8 mouse cellular contexts compared by ENCODE assay signal in the genomic region with DNA sequence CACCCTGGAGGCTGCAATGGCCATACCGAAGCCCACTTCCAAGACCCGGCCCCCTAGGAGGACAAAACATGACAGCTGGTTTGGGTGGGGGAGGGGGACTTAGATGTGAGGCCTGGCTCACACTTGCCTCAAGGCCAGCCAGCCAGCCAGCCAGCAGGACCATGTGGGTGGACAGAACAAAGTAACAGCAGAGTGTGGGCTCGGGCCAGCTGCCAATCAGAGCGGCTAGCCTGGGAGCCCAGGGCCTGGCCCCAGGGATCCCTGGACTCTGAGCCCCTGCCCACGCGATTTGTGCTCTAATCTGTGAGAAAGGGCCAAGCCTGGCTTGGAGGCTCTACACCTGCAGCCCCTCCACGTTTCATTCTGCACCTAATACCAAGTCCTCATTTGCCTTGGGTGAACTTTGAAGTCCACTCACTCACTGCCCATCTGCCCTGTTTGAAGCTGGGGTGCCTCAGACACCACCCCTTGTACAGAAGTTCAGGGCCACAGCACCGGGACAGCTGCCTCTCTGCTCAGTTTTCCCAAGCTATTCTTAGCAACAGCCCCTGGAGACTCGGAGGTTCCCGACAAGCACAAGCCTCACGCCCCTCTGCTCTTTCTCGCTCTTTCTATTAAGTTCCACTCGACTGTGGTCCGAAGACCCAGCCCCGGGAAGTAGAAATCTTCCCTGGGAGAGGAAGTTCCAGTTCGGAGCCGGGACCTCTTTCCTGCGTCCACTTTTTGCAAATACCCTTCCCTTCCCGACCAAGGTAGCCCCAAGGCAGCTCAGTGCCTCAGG. TPM values are rescaled to one million over a fixed set of nuclear protein-coding genes. Genes with fewer than 3 reads are reported as not detected.
DNase-seq lines count a peak whose midpoint lies in the region; ATAC-seq and TF ChIP-seq lines count a peak whose summit lies in the region.

No protein-coding gene starts in this region.

- peak overlapping the region; percentile 69 for H3K9ac ChIP-seq in embryonic facial prominence, embryonic 11.5 days (replicated peaks; ENCODE audit: low read length)
- peak overlapping the region; percentile 76 for H3K9ac ChIP-seq in heart, adult 2 months (ENCODE audit: low read depth, low read length)
- peak overlapping the region; percentile 67 for H3K9ac ChIP-seq in kidney, embryonic 14.5 days (ENCODE audit: low read depth, low read length)
- H3K9ac ChIP-seq in limb, embryonic 15.5 days: peak overlapping the region; percentile 62
- peak overlapping the region; percentile 67 for H3K9ac ChIP-seq in neural tube, embryonic 12.5 days

- TF ChIP-seq EP300 in heart, adult 2 months (IDR thresholded peaks at IDR 0.05; ENCODE audit: insufficient read depth, low read depth, low read length): no peak

- no peaks in the 10 kb centered on the region for H3K79me2 ChIP-seq in heart, adult 2 months (replicated peaks; ENCODE audit: control insufficient read depth, insufficient read depth, low read length)

- peak overlapping the region; percentile 94 for H3K4me3 ChIP-seq in megakaryocyte, embryonic 14.5 days (replicated peaks)
- peak overlapping the region; percentile 44 for H3K4me3 ChIP-seq in embryonic facial prominence, embryonic 11.5 days (ENCODE audit: low read depth, low read length)
- peak overlapping the region; percentile 75 for H3K4me3 ChIP-seq in heart, adult 2 months
- peak overlapping the region; percentile 53 for H3K4me3 ChIP-seq in kidney, embryonic 14.5 days (ENCODE audit: low read length)
- peak overlapping the region; percentile 55 for H3K4me3 ChIP-seq in limb, embryonic 15.5 days
- H3K4me3 ChIP-seq in neural tube, embryonic 12.5 days: peak overlapping the region; percentile 46

- H3K36me3 ChIP-seq in megakaryocyte, embryonic 14.5 days (replicated peaks; ENCODE audit: low read length): peaks cover 49% of the 10 kb centered on the region
- peaks cover 9% of the 10 kb centered on the region for H3K36me3 ChIP-seq in embryonic facial prominence, embryonic 11.5 days (replicated peaks; ENCODE audit: control insufficient read depth, insufficient read depth, low read depth, low read length)
- H3K36me3 ChIP-seq in heart, adult 2 months (ENCODE audit: control insufficient read depth, insufficient read depth, low read length): no peaks in the 10 kb centered on the region
- peaks cover 40% of the 10 kb centered on the region for H3K36me3 ChIP-seq in kidney, embryonic 14.5 days (ENCODE audit: control insufficient read depth, insufficient read depth, low read length)
- H3K36me3 ChIP-seq in limb, embryonic 15.5 days: peaks cover 42% of the 10 kb centered on the region
- H3K36me3 ChIP-seq in neural tube, embryonic 12.5 days: peaks cover 40% of the 10 kb centered on the region

- no peak for TF ChIP-seq CTCF in heart, adult 2 months (IDR thresholded peaks at IDR 0.05)

- ATAC-seq in megakaryocyte, adult 5-6 weeks (ENCODE audit: poor library complexity, severe bottlenecking): no peak
- ATAC-seq in embryonic facial prominence, embryonic 11.5 days (replicated peaks; ENCODE audit: insufficient number of reproducible peaks, low FRiP score, low TSS enrichment, low read depth): no peak
- ATAC-seq in kidney, embryonic 14.5 days (ENCODE audit: low FRiP score, low TSS enrichment): no peak
- ATAC-seq in limb, embryonic 15.5 days (ENCODE audit: insufficient number of reproducible peaks, low FRiP score, low TSS enrichment, low read depth): no peak
- ATAC-seq in neural tube, embryonic 12.5 days (ENCODE audit: low FRiP score, low read depth): no peak

- H3K9me3 ChIP-seq in megakaryocyte, embryonic 14.5 days: no peaks in the 10 kb centered on the region
- no peaks in the 10 kb centered on the region for H3K9me3 ChIP-seq in embryonic facial prominence, embryonic 11.5 days (replicated peaks; ENCODE audit: control insufficient read depth, low read length)
- no peaks in the 10 kb centered on the region for H3K9me3 ChIP-seq in kidney, embryonic 14.5 days (ENCODE audit: control insufficient read depth, low read length)
- no peaks in the 10 kb centered on the region for H3K9me3 ChIP-seq in limb, embryonic 15.5 days
- no peaks in the 10 kb centered on the region for H3K9me3 ChIP-seq in neural tube, embryonic 12.5 days

- H3K4me1 ChIP-seq in megakaryocyte, embryonic 14.5 days: peaks cover 71% of the 10 kb centered on the region
- peaks cover 9% of the 10 kb centered on the region for H3K4me1 ChIP-seq in embryonic facial prominence, embryonic 11.5 days (ENCODE audit: control insufficient read depth, insufficient read depth, low read length)
- H3K4me1 ChIP-seq in heart, adult 2 months (ENCODE audit: control insufficient read depth, insufficient read depth, low read length): peaks cover 7% of the 10 kb centered on the region
- peaks cover 21% of the 10 kb centered on the region for H3K4me1 ChIP-seq in kidney, embryonic 14.5 days (ENCODE audit: control insufficient read depth, insufficient read depth, low read length)
- peaks cover 42% of the 10 kb centered on the region for H3K4me1 ChIP-seq in limb, embryonic 15.5 days
- H3K4me1 ChIP-seq in neural tube, embryonic 12.5 days: peaks cover 38% of the 10 kb centered on the region

- H3K27ac ChIP-seq in embryonic facial prominence, embryonic 11.5 days (replicated peaks; ENCODE audit: low read depth, low read length): peak overlapping the region; percentile 91
- H3K27ac ChIP-seq in heart, adult 2 months: peak overlapping the region; percentile 98
- peak overlapping the region; percentile 92 for H3K27ac ChIP-seq in kidney, embryonic 14.5 days (ENCODE audit: low read depth, low read length)
- peak overlapping the region; percentile 99 for H3K27ac ChIP-seq in limb, embryonic 15.5 days
- peak overlapping the region; percentile 83; the same call in 1 of the 2 replicates for H3K27ac ChIP-seq in neural tube, embryonic 12.5 days

- DNase-seq in embryonic facial prominence, embryonic 11.5 days (ENCODE audit: low spot score): peak; percentile 48
- DNase-seq in heart, adult 2 months: peak; percentile 67 to 68
- no peak for DNase-seq in spleen, postnatal 36 days (ENCODE audit: low spot score in 2 of 2)

- 9% methylated on average over 19 of the region's 19 CpGs for WGBS in embryonic facial prominence, embryonic 11.5 days
- 7% methylated on average over 19 of the region's 19 CpGs for WGBS in heart, adult 2 months
- 7% methylated on average over 19 of the region's 19 CpGs for WGBS in kidney, embryonic 14.5 days
- 8% methylated on average over 19 of the region's 19 CpGs for WGBS in limb, embryonic 15.5 days
- WGBS in neural tube, embryonic 12.5 days: 9% methylated on average over 19 of the region's 19 CpGs

- H3K27me3 ChIP-seq in megakaryocyte, embryonic 14.5 days (replicated peaks): no peaks in the 10 kb centered on the region
- H3K27me3 ChIP-seq in embryonic facial prominence, embryonic 11.5 days (ENCODE audit: control insufficient read depth, insufficient read depth, low read length): no peaks in the 10 kb centered on the region
- H3K27me3 ChIP-seq in heart, adult 2 months (ENCODE audit: control insufficient read depth, insufficient read depth, low read length): no peaks in the 10 kb centered on the region
- H3K27me3 ChIP-seq in kidney, embryonic 14.5 days (ENCODE audit: control insufficient read depth, insufficient read depth, low read length): no peaks in the 10 kb centered on the region
- H3K27me3 ChIP-seq in limb, embryonic 15.5 days: no peaks in the 10 kb centered on the region
- no peaks in the 10 kb centered on the region for H3K27me3 ChIP-seq in neural tube, embryonic 12.5 days (replicated peaks)

- TF ChIP-seq POLR2A in heart, adult 2 months (IDR thresholded peaks at IDR 0.05; ENCODE audit: insufficient read depth, low read depth, low read length): 0 out of 2 replicates have a peak, but pooled peaks have one; percentile 21

- intact Hi-C loops in heart, adult 2 months (cut with DNase I): loop anchor here (1.0 to 10.0 kb wide), 2 partner anchors 11 to 275 kb away; a partner anchor contains a TSS

- peak overlapping the region; percentile 90 for H3K4me2 ChIP-seq in embryonic facial prominence, embryonic 11.5 days (ENCODE audit: low read depth, low read length)
- peak overlapping the region; percentile 92 for H3K4me2 ChIP-seq in kidney, embryonic 14.5 days (replicated peaks; ENCODE audit: low read depth, low read length)
- peak overlapping the region; percentile 92 for H3K4me2 ChIP-seq in limb, embryonic 15.5 days
- peak overlapping the region; percentile 88 for H3K4me2 ChIP-seq in neural tube, embryonic 12.5 days (replicated peaks)

RNA-seq across cellular contexts. Expression of a gene that starts 0.8 kb away (rescaled TPM):
- polyA plus RNA-seq in megakaryocyte, embryonic 14.5 days (2012; ENCODE audit: insufficient read depth, low replicate concordance): 3.2 and 11.3 TPM in 2 replicates
- 6.3 and 6.7 TPM in 2 replicates for total RNA-seq in megakaryocyte, adult 5-6 weeks (2015)
- total RNA-seq in megakaryocyte, adult 5-6 weeks (2017): 4.4 and 10.2 TPM in 2 replicates
- polyA plus RNA-seq in embryonic facial prominence, embryonic 11.5 days (2014; fragmentation: Nextera tagmentation; extraction: Ambion mirVana): 21.9 and 22.4 TPM in 2 replicates
- 1 to 10 TPM; 8.3 to 8.4 TPM for total RNA-seq in heart, adult 2 months (2021)
- polyA plus RNA-seq in heart, adult 2 months (2012; rRNA removed): 8.0 and 11.0 TPM in 2 replicates
- 30.2 and 33.6 TPM in 2 replicates for polyA plus RNA-seq in kidney, embryonic 14.5 days (2014; fragmentation: Nextera tagmentation; extraction: Ambion mirVana)
- 64.4 and 127 TPM in 2 replicates for polyA plus RNA-seq in limb, embryonic 15.5 days (2015; fragmentation: Nextera tagmentation; extraction: Ambion mirVana)
- polyA plus RNA-seq in neural tube, embryonic 12.5 days (2016; fragmentation: Nextera tagmentation; extraction: Ambion mirVana): 37.9 and 38.6 TPM in 2 replicates

RNA-seq across cellular contexts. Expression of a gene that starts 1.2 kb away (rescaled TPM):
- 384 and 552 TPM in 2 replicates for polyA plus RNA-seq in megakaryocyte, embryonic 14.5 days (2012; ENCODE audit: insufficient read depth, low replicate concordance)
- total RNA-seq in megakaryocyte, adult 5-6 weeks (2015): 39.0 and 41.4 TPM in 2 replicates
- 187 and 200 TPM in 2 replicates for total RNA-seq in megakaryocyte, adult 5-6 weeks (2017)
- polyA plus RNA-seq in embryonic facial prominence, embryonic 11.5 days (2014; fragmentation: Nextera tagmentation; extraction: Ambion mirVana): 40.9 and 44.7 TPM in 2 replicates
- 10 to 100 TPM; 56.4 to 57.9 TPM for total RNA-seq in heart, adult 2 months (2021)
- polyA plus RNA-seq in heart, adult 2 months (2012; rRNA removed): 37.6 and 41.0 TPM in 2 replicates
- polyA plus RNA-seq in kidney, embryonic 14.5 days (2014; fragmentation: Nextera tagmentation; extraction: Ambion mirVana): 45.8 and 56.9 TPM in 2 replicates
- polyA plus RNA-seq in limb, embryonic 15.5 days (2015; fragmentation: Nextera tagmentation; extraction: Ambion mirVana): 56.8 and 59.7 TPM in 2 replicates
- polyA plus RNA-seq in neural tube, embryonic 12.5 days (2016; fragmentation: Nextera tagmentation; extraction: Ambion mirVana): 66.6 TPM in 2 replicates

RNA-seq across cellular contexts. Expression of a gene that starts 11.1 kb away (rescaled TPM):
- polyA plus RNA-seq in megakaryocyte, embryonic 14.5 days (2012; ENCODE audit: insufficient read depth, low replicate concordance): 226 and 551 TPM in 2 replicates
- total RNA-seq in megakaryocyte, adult 5-6 weeks (2015): 113 and 114 TPM in 2 replicates
- 84.8 and 86.1 TPM in 2 replicates for total RNA-seq in megakaryocyte, adult 5-6 weeks (2017)
- polyA plus RNA-seq in embryonic facial prominence, embryonic 11.5 days (2014; fragmentation: Nextera tagmentation; extraction: Ambion mirVana): 221 and 253 TPM in 2 replicates
- 1,000 to 10,000 TPM in 1 of 2 experiments, 100 to 1,000 TPM in 1; 943 to 1,108 TPM for total RNA-seq in heart, adult 2 months (2021)
- 1,263 and 1,990 TPM in 2 replicates for polyA plus RNA-seq in heart, adult 2 months (2012; rRNA removed)
- 382 and 390 TPM in 2 replicates for polyA plus RNA-seq in kidney, embryonic 14.5 days (2014; fragmentation: Nextera tagmentation; extraction: Ambion mirVana)
- polyA plus RNA-seq in limb, embryonic 15.5 days (2015; fragmentation: Nextera tagmentation; extraction: Ambion mirVana): 301 and 304 TPM in 2 replicates
- 214 and 227 TPM in 2 replicates for polyA plus RNA-seq in neural tube, embryonic 12.5 days (2016; fragmentation: Nextera tagmentation; extraction: Ambion mirVana)

RNA-seq across cellular contexts. Expression of a gene that starts 32.2 kb away (rescaled TPM):
- polyA plus RNA-seq in megakaryocyte, embryonic 14.5 days (2012; ENCODE audit: insufficient read depth, low replicate concordance): 7,349 and 10,126 TPM in 2 replicates
- 1,580 and 1,599 TPM in 2 replicates for total RNA-seq in megakaryocyte, adult 5-6 weeks (2015)
- 1,732 and 1,915 TPM in 2 replicates for total RNA-seq in megakaryocyte, adult 5-6 weeks (2017)
- 886 and 948 TPM in 2 replicates for polyA plus RNA-seq in embryonic facial prominence, embryonic 11.5 days (2014; fragmentation: Nextera tagmentation; extraction: Ambion mirVana)
- total RNA-seq in heart, adult 2 months (2021): 100 to 1,000 TPM; 748 to 861 TPM
- polyA plus RNA-seq in heart, adult 2 months (2012; rRNA removed): 880 and 1,041 TPM in 2 replicates
- polyA plus RNA-seq in kidney, embryonic 14.5 days (2014; fragmentation: Nextera tagmentation; extraction: Ambion mirVana): 1,166 and 1,350 TPM in 2 replicates
- 842 and 925 TPM in 2 replicates for polyA plus RNA-seq in limb, embryonic 15.5 days (2015; fragmentation: Nextera tagmentation; extraction: Ambion mirVana)
- polyA plus RNA-seq in neural tube, embryonic 12.5 days (2016; fragmentation: Nextera tagmentation; extraction: Ambion mirVana): 643 and 654 TPM in 2 replicates

RNA-seq across cellular contexts. Expression of a gene that starts 33.8 kb away (rescaled TPM):
- 9.6 TPM in 2 replicates for polyA plus RNA-seq in megakaryocyte, embryonic 14.5 days (2012; ENCODE audit: insufficient read depth, low replicate concordance)
- 34.0 and 46.2 TPM in 2 replicates for total RNA-seq in megakaryocyte, adult 5-6 weeks (2015)
- total RNA-seq in megakaryocyte, adult 5-6 weeks (2017): 40.3 and 45.5 TPM in 2 replicates
- 75.1 and 94.3 TPM in 2 replicates for polyA plus RNA-seq in embryonic facial prominence, embryonic 11.5 days (2014; fragmentation: Nextera tagmentation; extraction: Ambion mirVana)
- total RNA-seq in heart, adult 2 months (2021): 10 to 100 TPM; 11.1 to 11.8 TPM
- polyA plus RNA-seq in heart, adult 2 months (2012; rRNA removed): 18.0 and 19.4 TPM in 2 replicates
- polyA plus RNA-seq in kidney, embryonic 14.5 days (2014; fragmentation: Nextera tagmentation; extraction: Ambion mirVana): 64.4 and 65.1 TPM in 2 replicates
- 66.1 and 67.6 TPM in 2 replicates for polyA plus RNA-seq in limb, embryonic 15.5 days (2015; fragmentation: Nextera tagmentation; extraction: Ambion mirVana)
- polyA plus RNA-seq in neural tube, embryonic 12.5 days (2016; fragmentation: Nextera tagmentation; extraction: Ambion mirVana): 52.1 and 54.6 TPM in 2 replicates

Comparison
In these comparisons a context has a peak if more than half of its experiments do, and no peak if none do; other contexts are left out.
1. H3K4me3 ChIP-seq: peak in every context shown above with its lines; median percentile 94 in megakaryocyte, embryonic 14.5 days; 75 in heart, adult 2 months; 55 in limb, embryonic 15.5 days; 53 in kidney, embryonic 14.5 days; 46 in neural tube, embryonic 12.5 days; 44 in embryonic facial prominence, embryonic 11.5 days.
2. DNase-seq: peak in embryonic facial prominence, embryonic 11.5 days (single experiment) and heart, adult 2 months (2 of 2); none in spleen, postnatal 36 days (0 of 2).
3. Peak in every context shown above with its lines, with median percentiles within 50 percentile points of each other: H3K27ac ChIP-seq, H3K4me2 ChIP-seq and H3K9ac ChIP-seq.